Mouse (Mus musculus): ENCODE measurements at regions not wholly inside any gene's neighbourhood (a gene's known extent, or its start where the extent isn't known, plus 50 kb on each side); places are given as distances from the start of the nearest gene placed in this dataset.

DNA sequence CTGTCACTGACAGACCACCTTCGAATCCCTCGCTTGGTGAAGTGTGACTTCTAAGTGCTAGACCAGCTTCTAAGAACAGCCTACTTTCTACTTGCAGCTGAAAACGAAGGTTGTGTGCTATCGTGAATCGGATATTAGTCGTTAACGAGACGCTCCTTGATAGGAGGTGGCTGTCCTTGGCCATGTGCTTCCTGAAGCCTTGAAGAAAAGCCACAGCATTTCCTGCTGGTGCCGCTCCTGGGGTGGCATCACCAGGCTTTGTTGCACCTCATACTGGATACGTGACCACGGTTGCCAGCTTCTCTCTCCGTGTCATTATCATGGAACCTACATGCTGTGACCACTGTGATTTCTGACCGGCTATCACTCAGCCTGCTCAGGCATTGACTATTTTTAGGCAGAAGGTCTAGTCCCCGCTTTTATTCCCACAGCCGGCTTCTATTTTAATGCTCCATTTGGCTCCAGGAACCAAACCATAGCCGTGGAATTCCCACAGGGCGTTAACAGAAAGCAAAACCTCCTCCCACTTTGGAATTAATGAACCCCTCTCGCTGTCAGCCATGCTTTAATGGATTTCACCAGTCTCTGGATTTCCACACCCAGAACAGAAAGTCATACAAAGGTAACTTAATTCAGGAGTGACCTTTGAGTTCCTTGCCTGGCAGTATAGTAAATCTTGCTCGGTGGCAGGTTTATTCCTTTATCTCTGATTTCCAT, 325.6 kb downstream of the Efnb2 start:
- H3K27ac ChIP-seq (ENCODE audit: insufficient read depth, low read depth, low read length, poor library complexity, severe bottlenecking), result no peak overlapping the region
- in situ Hi-C loops (cut with MboI; ENCODE audit: low sequenced_read_pairs in 2 of 2, unreplicated experiment in 2 of 2), result no loop called here
- H3K4me1 ChIP-seq (ENCODE audit: control insufficient read depth in 2 of 2, insufficient read depth in 2 of 2, low read length in 2 of 2, poor library complexity in 1 of 2), result no peaks in the 10 kb centered on the region
- DNase-seq (ENCODE audit: low read depth, low spot score), result no peak
- no peaks in the 10 kb centered on the region for H3K9me3 ChIP-seq (ENCODE audit: control insufficient read depth, insufficient read depth, low read depth, low read length)
- H3K36me3 ChIP-seq (ENCODE audit: control insufficient read depth, insufficient read depth, low read length, poor library complexity, severe bottlenecking), result no peaks in the 10 kb centered on the region
- H3K4me3 ChIP-seq (ENCODE audit: insufficient read depth in 1 of 2, low read depth in 1 of 2, low read length in 2 of 2, poor library complexity in 1 of 2, severe bottlenecking in 1 of 2), result no peak overlapping the region
- H3K9ac ChIP-seq (ENCODE audit: insufficient read depth, low read depth, low read length, poor library complexity, severe bottlenecking), result no peak overlapping the region
- TF ChIP-seq ZC3H11A (IDR thresholded peaks at IDR 0.05; ENCODE audit: borderline replicate concordance, low read depth, low read length) (no peak), ZNF384 (IDR thresholded peaks at IDR 0.05; ENCODE audit: low read depth, low read length) (no peak), MAFK (IDR thresholded peaks at IDR 0.05; ENCODE audit: insufficient read depth, low read depth, low read length) (no peak), CHD2 (IDR thresholded peaks at IDR 0.05; ENCODE audit: low read depth, low read length) (no peak), HCFC1 (IDR thresholded peaks at IDR 0.05; ENCODE audit: borderline replicate concordance, insufficient read depth, low read length) (no peak)

DNA sequence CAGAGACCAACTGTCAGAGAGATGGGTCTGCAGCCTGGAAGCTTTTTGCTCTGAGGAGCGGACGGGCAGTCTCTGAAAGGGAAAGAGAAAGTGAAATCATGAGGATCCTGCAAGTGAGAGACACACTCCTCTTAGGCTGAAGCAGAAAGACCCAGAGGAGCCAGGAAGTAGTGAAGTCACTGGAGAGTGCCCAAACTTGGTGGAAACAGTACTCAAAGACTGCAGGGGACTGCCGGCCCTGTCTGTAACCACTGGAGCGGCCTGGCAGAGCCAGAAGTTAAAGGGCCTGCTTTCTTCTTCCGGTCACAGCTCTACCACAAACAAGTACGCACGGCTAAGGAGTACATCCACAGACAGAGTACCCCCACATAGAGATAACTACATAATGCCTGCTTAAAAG, 326.5 kb downstream of the Efnb2 start:
- in situ Hi-C loops (cut with MboI; ENCODE audit: low sequenced_read_pairs in 2 of 2, unreplicated experiment in 2 of 2), result no loop called here
- H3K9me3 ChIP-seq (ENCODE audit: control insufficient read depth, insufficient read depth, low read depth, low read length), result no peaks in the 10 kb centered on the region

DNA sequence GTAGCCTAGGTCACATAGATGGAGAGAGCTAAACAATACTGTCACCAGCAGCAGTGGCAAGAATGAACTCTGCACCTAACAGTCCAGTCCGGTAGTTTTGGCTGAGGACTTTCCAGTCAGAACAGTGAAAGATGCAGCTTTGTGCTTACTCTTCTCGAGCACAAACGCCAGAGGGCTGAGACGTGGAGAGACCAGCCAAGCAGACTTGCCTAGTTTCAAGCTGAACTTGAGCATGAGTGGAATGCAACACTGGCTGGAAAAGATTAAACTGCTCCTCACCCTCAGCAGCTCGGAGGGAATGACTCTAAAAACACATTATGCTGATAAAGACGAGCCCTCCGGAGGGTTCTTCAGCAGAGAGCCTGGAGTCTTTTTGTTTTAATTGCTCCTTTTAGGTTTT, 329.8 kb downstream of the Efnb2 start:
- Histone ChIP-seq H3K4me1 (ENCODE audit: control insufficient read depth in 2 of 2, insufficient read depth in 2 of 2, low read length in 2 of 2, poor library complexity in 1 of 2) (no peaks in the 10 kb centered on the region), H3K9me3 (ENCODE audit: control insufficient read depth, insufficient read depth, low read depth, low read length) (no peaks in the 10 kb centered on the region), H3K9ac (ENCODE audit: insufficient read depth, low read depth, low read length, poor library complexity, severe bottlenecking) (no peak overlapping the region), H3K27ac (ENCODE audit: insufficient read depth, low read depth, low read length, poor library complexity, severe bottlenecking) (no peak overlapping the region), H3K4me3 (ENCODE audit: insufficient read depth in 1 of 2, low read depth in 1 of 2, low read length in 2 of 2, poor library complexity in 1 of 2, severe bottlenecking in 1 of 2) (no peak overlapping the region), H3K36me3 (ENCODE audit: control insufficient read depth, insufficient read depth, low read length, poor library complexity, severe bottlenecking) (no peaks in the 10 kb centered on the region)
- TF ChIP-seq CHD2 (IDR thresholded peaks at IDR 0.05; ENCODE audit: low read depth, low read length) (no peak), ZC3H11A (IDR thresholded peaks at IDR 0.05; ENCODE audit: borderline replicate concordance, low read depth, low read length) (no peak), ZNF384 (IDR thresholded peaks at IDR 0.05; ENCODE audit: low read depth, low read length) (no peak), HCFC1 (IDR thresholded peaks at IDR 0.05; ENCODE audit: borderline replicate concordance, insufficient read depth, low read length) (no peak), MAFK (IDR thresholded peaks at IDR 0.05; ENCODE audit: insufficient read depth, low read depth, low read length) (no peak)
- no peak for DNase-seq (ENCODE audit: low read depth, low spot score)
- in situ Hi-C loops (cut with MboI; ENCODE audit: low sequenced_read_pairs in 2 of 2, unreplicated experiment in 2 of 2), result no loop called here

More for the DNA sequence above, 326.5 kb downstream of the Efnb2 start:
- Histone ChIP-seq H3K36me3 (ENCODE audit: control insufficient read depth, insufficient read depth, low read length, poor library complexity, severe bottlenecking) (no peaks in the 10 kb centered on the region), H3K9ac (ENCODE audit: insufficient read depth, low read depth, low read length, poor library complexity, severe bottlenecking) (no peak overlapping the region), H3K4me1 (ENCODE audit: control insufficient read depth in 2 of 2, insufficient read depth in 2 of 2, low read length in 2 of 2, poor library complexity in 1 of 2) (no peaks in the 10 kb centered on the region), H3K27ac (ENCODE audit: insufficient read depth, low read depth, low read length, poor library complexity, severe bottlenecking) (no peak overlapping the region), H3K4me3 (ENCODE audit: insufficient read depth in 1 of 2, low read depth in 1 of 2, low read length in 2 of 2, poor library complexity in 1 of 2, severe bottlenecking in 1 of 2) (no peak overlapping the region)
- no peak for DNase-seq (ENCODE audit: low read depth, low spot score)
- no peak for TF ChIP-seq ZC3H11A (IDR thresholded peaks at IDR 0.05; ENCODE audit: borderline replicate concordance, low read depth, low read length)
- no peak for TF ChIP-seq HCFC1 (IDR thresholded peaks at IDR 0.05; ENCODE audit: borderline replicate concordance, insufficient read depth, low read length)
- no peak for TF ChIP-seq MAFK (IDR thresholded peaks at IDR 0.05; ENCODE audit: insufficient read depth, low read depth, low read length)
- TF ChIP-seq CHD2 (IDR thresholded peaks at IDR 0.05; ENCODE audit: low read depth, low read length), result no peak
- no peak for TF ChIP-seq ZNF384 (IDR thresholded peaks at IDR 0.05; ENCODE audit: low read depth, low read length)

DNA sequence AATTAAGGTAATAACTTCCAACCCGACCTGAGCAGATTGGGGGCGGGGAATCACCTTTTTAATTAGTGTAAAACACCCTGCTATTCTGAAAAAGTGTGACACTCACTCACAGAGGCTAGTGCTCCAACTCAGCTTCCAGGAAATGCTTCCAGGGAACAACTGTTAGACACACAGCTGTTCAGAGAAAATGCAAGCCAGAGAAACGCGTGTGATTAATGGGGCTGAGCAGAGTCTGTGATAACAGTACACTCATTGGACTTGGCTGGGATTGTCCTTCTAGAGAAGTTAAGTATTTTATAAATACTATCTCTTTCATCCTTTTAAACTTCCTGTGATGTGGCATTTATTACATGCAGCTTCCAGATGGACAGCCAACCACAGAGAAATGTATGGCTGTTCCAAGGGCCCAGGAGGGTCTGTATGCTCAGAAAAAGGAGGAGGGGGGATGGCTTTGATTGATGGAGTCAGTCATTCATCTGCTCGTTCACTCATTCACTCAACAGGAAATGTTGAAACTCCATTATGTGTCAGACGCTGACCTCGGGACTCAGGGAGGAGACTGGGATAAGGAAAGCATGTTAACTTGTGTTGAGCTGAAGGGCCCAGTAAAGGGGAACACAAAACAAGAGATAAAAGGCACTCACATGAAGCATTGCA, 332.9 kb downstream of the Efnb2 start:
- Histone ChIP-seq H3K9ac (ENCODE audit: insufficient read depth, low read depth, low read length, poor library complexity, severe bottlenecking) (no peak overlapping the region), H3K9me3 (ENCODE audit: control insufficient read depth, insufficient read depth, low read depth, low read length) (no peaks in the 10 kb centered on the region), H3K36me3 (ENCODE audit: control insufficient read depth, insufficient read depth, low read length, poor library complexity, severe bottlenecking) (no peaks in the 10 kb centered on the region), H3K4me3 (ENCODE audit: insufficient read depth in 1 of 2, low read depth in 1 of 2, low read length in 2 of 2, poor library complexity in 1 of 2, severe bottlenecking in 1 of 2) (no peak overlapping the region), H3K27ac (ENCODE audit: insufficient read depth, low read depth, low read length, poor library complexity, severe bottlenecking) (no peak overlapping the region), H3K4me1 (ENCODE audit: control insufficient read depth in 2 of 2, insufficient read depth in 2 of 2, low read length in 2 of 2, poor library complexity in 1 of 2) (no peaks in the 10 kb centered on the region)
- in situ Hi-C loops (cut with MboI; ENCODE audit: low sequenced_read_pairs in 2 of 2, unreplicated experiment in 2 of 2), result no loop called here
- TF ChIP-seq HCFC1 (IDR thresholded peaks at IDR 0.05; ENCODE audit: borderline replicate concordance, insufficient read depth, low read length) (no peak), ZNF384 (IDR thresholded peaks at IDR 0.05; ENCODE audit: low read depth, low read length) (no peak), CHD2 (IDR thresholded peaks at IDR 0.05; ENCODE audit: low read depth, low read length) (no peak), ZC3H11A (IDR thresholded peaks at IDR 0.05; ENCODE audit: borderline replicate concordance, low read depth, low read length) (no peak), MAFK (IDR thresholded peaks at IDR 0.05; ENCODE audit: insufficient read depth, low read depth, low read length) (no peak)
- DNase-seq (ENCODE audit: low read depth, low spot score), result no peak

All from ES-E14 (cell line).